Mouse (Mus musculus) right cerebral cortex, postnatal 25 days (tissue): ENCODE data around the gene Hdc.
"Not testable (repeated sequence)": the region's sequence is repeated elsewhere in the genome, so short reads cannot be mapped to it uniquely, and the experiment has no call there.

Experiments used
- DNase-seq: peaks from one replicate; pipeline ENCODE4 v3.0.0; 2022

Gene Hdc

GRCm38 (mm10) chr2:126619249-126619704, at the start of gene Hdc:
Gene Hdc, minus strand, starts transcription at chr2:126619299.
- no peak for DNase-seq

- DNase-seq, result no peak
Observed at GRCm38 (mm10) chr2:126668621-126669252, 49.6 kb upstream of the Hdc start.

GRCm38 (mm10) chr2:126665984-126666383, 46.9 kb upstream of the Hdc start:
- no peak for DNase-seq

GRCm38 (mm10) chr2:126663481-126663880, 44.4 kb upstream of the Hdc start:
- DNase-seq, result no peak

GRCm38 (mm10) chr2:126652929-126653328, 33.8 kb upstream of the Hdc start:
- no peak for DNase-seq

GRCm38 (mm10) chr2:126647762-126648161, 28.7 kb upstream of the Hdc start:
- no peak for DNase-seq

- no peak for DNase-seq
Observed at GRCm38 (mm10) chr2:126646461-126646860, 27.4 kb upstream of the Hdc start.

- DNase-seq, result no peak
Observed at GRCm38 (mm10) chr2:126644768-126645167, 25.7 kb upstream of the Hdc start.

GRCm38 (mm10) chr2:126640298-126640697, 21.2 kb upstream of the Hdc start:
- no peak for DNase-seq

GRCm38 (mm10) chr2:126635939-126636823, 17.1 kb upstream of the Hdc start:
- no peak for DNase-seq

GRCm38 (mm10) chr2:126633165-126633564, 14.1 kb upstream of the Hdc start:
- DNase-seq, result no peak

- DNase-seq, result no peak
Observed at GRCm38 (mm10) chr2:126628455-126628995, 9.4 kb upstream of the Hdc start.

GRCm38 (mm10) chr2:126623138-126623537, 4.0 kb upstream of the Hdc start:
- DNase-seq, result no peak

GRCm38 (mm10) chr2:126622455-126622854, 3.4 kb upstream of the Hdc start:
- DNase-seq, result no peak

GRCm38 (mm10) chr2:126618470-126619179, 474 bp downstream of the Hdc start:
- DNase-seq, result no peak

GRCm38 (mm10) chr2:126615355-126615754, 3.7 kb downstream of the Hdc start:
- no peak for DNase-seq

GRCm38 (mm10) chr2:126609600-126609999, 9.5 kb downstream of the Hdc start:
- not testable (repeated sequence) for DNase-seq

- no peak for DNase-seq
Observed at GRCm38 (mm10) chr2:126607553-126608203, 11.4 kb downstream of the Hdc start.

GRCm38 (mm10) chr2:126606688-126607062, 12.4 kb downstream of the Hdc start:
- no peak for DNase-seq

- no peak for DNase-seq
Observed at GRCm38 (mm10) chr2:126606061-126606687, 12.9 kb downstream of the Hdc start.

GRCm38 (mm10) chr2:126601918-126602600, 17.0 kb downstream of the Hdc start:
- no peak for DNase-seq

GRCm38 (mm10) chr2:126600533-126600932, 18.6 kb downstream of the Hdc start:
- DNase-seq, result no peak
